Mouse (Mus musculus) thymus, postnatal 36 days (tissue): ENCODE measurements around the gene Oat.

ENCODE experiments used
- DNase-seq, 2 experiments: peaks; one replicate each; pipeline ENCODE4 v3.0.0; 2022; ENCODE audit warnings: mixed read lengths in 2 of 2

The Oat gene

GRCm38 (mm10) chr7:132589610-132590009 is 13.4 kb upstream of the Oat start:
- DNase-seq = no peak

- no peak for DNase-seq
Observed at GRCm38 (mm10) chr7:132587167-132587566, 11.0 kb upstream of the Oat start.

- DNase-seq = no peak
Observed at GRCm38 (mm10) chr7:132585695-132586491, 9.7 kb upstream of the Oat start.

GRCm38 (mm10) chr7:132581441-132581840 is 5.2 kb upstream of the Oat start:
- DNase-seq = no peak

- DNase-seq = no peak
Observed at GRCm38 (mm10) chr7:132580511-132580910, 4.3 kb upstream of the Oat start.

- DNase-seq = no peak
Observed at GRCm38 (mm10) chr7:132576891-132577290, 693 bp upstream of the Oat start.

- peak; percentile 79 for DNase-seq
Observed at GRCm38 (mm10) chr7:132575623-132576022, 575 bp downstream of the Oat start.

- no peak for DNase-seq
Observed at GRCm38 (mm10) chr7:132574646-132575045, 1.6 kb downstream of the Oat start.

- no peak for DNase-seq
Observed at GRCm38 (mm10) chr7:132573205-132573604, 3.0 kb downstream of the Oat start.

GRCm38 (mm10) chr7:132572738-132573137 is 3.5 kb downstream of the Oat start:
- no peak for DNase-seq

- no peak for DNase-seq
Observed at GRCm38 (mm10) chr7:132571481-132571880, 4.7 kb downstream of the Oat start.

- no peak for DNase-seq
Observed at GRCm38 (mm10) chr7:132570071-132570470, 6.1 kb downstream of the Oat start.

- peak; percentile 45 to 58 for DNase-seq
Observed at GRCm38 (mm10) chr7:132568817-132569216, 7.4 kb downstream of the Oat start.

GRCm38 (mm10) chr7:132565831-132566230 is 10.4 kb downstream of the Oat start:
- no peak for DNase-seq

GRCm38 (mm10) chr7:132559138-132559766 is 16.9 kb downstream of the Oat start:
- no peak for DNase-seq

- no peak for DNase-seq
Observed at GRCm38 (mm10) chr7:132558141-132558736, 18.0 kb downstream of the Oat start.

- DNase-seq = no peak
Observed at GRCm38 (mm10) chr7:132556575-132556974, 19.6 kb downstream of the Oat start.

GRCm38 (mm10) chr7:132555911-132556310 is 20.3 kb downstream of the Oat start:
- no peak for DNase-seq

GRCm38 (mm10) chr7:132554091-132554490 is 22.1 kb downstream of the Oat start:
- no peak for DNase-seq

GRCm38 (mm10) chr7:132551351-132552126 is 24.7 kb downstream of the Oat start:
- DNase-seq = peak; percentile 94 to 97

GRCm38 (mm10) chr7:132547126-132547525 is 29.1 kb downstream of the Oat start:
- DNase-seq = no peak

- no peak for DNase-seq
Observed at GRCm38 (mm10) chr7:132542427-132542826, 33.8 kb downstream of the Oat start.

- no peak for DNase-seq
Observed at GRCm38 (mm10) chr7:132541566-132541965, 34.6 kb downstream of the Oat start.
